Mouse (Mus musculus): ENCODE data around the gene Mphosph8. TPM values are rescaled to one million over a fixed set of nuclear protein-coding genes. Genes with fewer than 3 reads are reported as not detected.

The Mphosph8 gene
- total RNA-seq, 2 experiments from 2014 or later = 26.5 to 32.3 TPM

Other genes starting within 250 kb of the Mphosph8 start
- gene Cenpj, start 92.8 kb upstream of the Mphosph8 start, total RNA-seq (2021) = 1 to 10 TPM; 7.3 to 9.0 TPM
- gene Parp4, start 92.6 kb upstream of the Mphosph8 start, total RNA-seq (2021) = 10 to 100 TPM; 32.6 to 39.3 TPM
- gene Pspc1, start 110.1 kb downstream of the Mphosph8 start, total RNA-seq (2021) = 10 to 100 TPM; 27.4 to 31.8 TPM
- gene Zmym5, start 143.5 kb downstream of the Mphosph8 start, total RNA-seq (2021) = 10 to 100 TPM; 29.7 to 33.9 TPM
- gene Zmym2, start 218.4 kb downstream of the Mphosph8 start, total RNA-seq (2021) = 10 to 100 TPM; 54.9 to 55.5 TPM

Data from adrenal gland, postnatal 36 days (tissue).